Mouse (Mus musculus): ENCODE data around the gene Htra2.

DNA sequence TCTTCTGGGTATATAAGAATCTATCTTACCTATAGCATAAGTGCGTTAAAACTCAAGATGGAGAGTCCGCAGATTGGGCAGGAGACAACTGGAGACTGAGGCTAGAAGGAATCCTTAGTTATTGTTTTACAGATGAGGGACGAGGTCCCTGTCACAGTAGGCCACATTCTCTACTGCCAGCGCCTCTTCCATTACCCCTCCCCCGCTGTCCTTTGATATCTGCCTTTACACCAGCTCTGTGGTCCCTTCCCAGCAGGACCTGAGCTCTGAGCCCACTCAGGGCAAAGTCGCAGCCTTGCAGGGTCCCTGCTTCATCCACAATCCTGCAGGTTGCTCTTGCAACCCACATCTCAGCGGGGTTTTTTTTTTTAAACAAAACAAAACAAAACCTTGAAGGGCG lies 13.1 kb upstream of the Htra2 start:
- TF ChIP-seq CTCF (IDR thresholded peaks at IDR 0.05; ENCODE audit: borderline replicate concordance, extremely low read depth, insufficient read depth, insufficient read length) (no peak), POLR2A (IDR thresholded peaks at IDR 0.05; ENCODE audit: borderline replicate concordance, extremely low read depth, insufficient read depth, insufficient read length, poor library complexity, severe bottlenecking) (no peak)
